Mouse (Mus musculus) cerebellum, adult (tissue): Measurements from ENCODE around the gene Il22.
"Not testable (repeated sequence)": the region's sequence is repeated elsewhere in the genome, so short reads cannot be mapped to it uniquely, and the experiment has no call there.

Experiments
- ATAC-seq: cut with Nextera tagmentation; 2 replicates; pipeline ENCODE4 v1.9.2; 2017; ENCODE audit warnings: mild to moderate bottlenecking, moderate library complexity, mixed read lengths; ENCODE audit not compliant: insufficient number of reproducible peaks, low FRiP score, low TSS enrichment

The Il22 gene

DNA sequence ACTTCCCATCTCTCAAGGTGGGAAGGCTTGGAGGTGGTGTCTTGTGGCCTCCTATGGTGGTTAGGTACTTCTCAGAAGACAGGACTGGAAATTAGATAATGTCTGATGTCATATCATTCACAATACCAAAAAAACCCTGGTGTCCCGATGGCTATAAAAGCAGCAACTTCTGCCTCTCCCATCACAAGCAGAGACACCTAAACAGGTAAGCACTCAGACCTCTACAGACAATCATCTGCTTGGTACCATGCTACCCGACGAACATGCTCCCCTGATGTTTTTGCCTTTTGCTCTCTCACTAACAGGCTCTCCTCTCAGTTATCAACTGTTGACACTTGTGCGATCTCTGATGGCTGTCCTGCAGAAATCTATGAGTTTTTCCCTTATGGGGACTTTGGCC lies at the start of gene Il22:
Gene Il22 (plus strand): TSS at position 301 of the 400 bp plus-strand sequence.
- ATAC-seq = no peak

DNA sequence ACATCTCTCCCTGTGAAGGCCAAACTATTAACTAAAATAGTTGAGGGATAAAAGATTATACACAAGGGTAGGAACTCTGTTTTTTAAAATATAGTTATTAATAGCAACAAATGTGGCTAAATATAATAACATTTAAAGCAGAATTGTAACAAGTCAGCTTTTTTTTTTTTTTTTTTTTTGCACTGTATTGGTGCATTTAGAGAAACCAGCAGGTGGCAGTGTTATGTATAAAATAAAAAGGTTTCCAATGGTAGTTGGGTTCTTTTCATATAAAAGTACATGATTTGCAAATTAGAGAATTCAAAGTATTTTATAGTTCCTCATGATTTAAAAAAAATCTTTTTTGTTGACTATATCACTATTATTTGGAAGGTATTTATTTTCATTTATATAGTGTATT lies 48.8 kb upstream of the Il22 start:
- no peak for ATAC-seq

DNA sequence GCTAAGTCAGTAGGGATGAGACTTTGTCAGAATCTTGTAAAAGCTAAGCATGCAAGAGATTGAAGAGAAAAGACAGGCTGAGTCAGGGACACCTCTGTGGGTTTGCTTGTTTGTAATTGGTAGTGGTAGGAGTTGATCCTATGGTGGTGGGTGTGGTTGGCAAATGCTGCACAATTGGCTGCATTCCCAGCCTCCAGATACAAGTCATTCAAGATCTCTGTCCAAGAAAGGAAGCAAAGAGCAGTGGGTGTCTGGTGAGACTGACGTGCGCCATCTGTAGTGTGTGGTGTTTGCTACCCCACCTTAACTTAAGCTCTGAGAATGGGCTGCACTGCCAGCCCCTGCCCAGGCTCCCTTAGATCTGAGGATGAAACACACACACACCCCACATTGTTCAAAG lies 43.6 kb upstream of the Il22 start:
- no peak for ATAC-seq

- ATAC-seq = no peak
These were observed 35.5 kb upstream of the Il22 start for GRCm38 (mm10) chr10:118169212-118169611.

DNA sequence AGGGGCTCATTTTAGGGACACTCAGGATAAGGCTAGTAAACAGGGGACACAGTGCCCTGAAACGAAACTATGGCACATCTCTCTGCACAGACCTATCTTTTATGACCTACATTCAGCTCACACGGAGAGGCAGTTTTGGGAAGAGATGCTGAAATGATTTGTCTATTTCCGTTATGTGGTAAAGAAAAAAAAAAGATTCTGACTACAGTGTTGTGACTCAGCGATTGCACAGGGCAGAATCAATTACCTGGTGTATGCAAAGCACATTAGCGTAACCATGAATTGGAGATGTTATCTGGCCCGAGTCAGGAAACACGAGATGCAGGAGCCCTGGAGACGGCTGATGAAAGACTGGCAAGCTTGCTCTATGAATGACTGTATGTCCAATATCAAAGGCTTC lies 32.3 kb upstream of the Il22 start:
- ATAC-seq = no peak

GRCm38 (mm10) chr10:118172876-118173275 lies 31.9 kb upstream of the Il22 start:
- no peak for ATAC-seq

GRCm38 (mm10) chr10:118175542-118175941 lies 29.2 kb upstream of the Il22 start:
- not testable (repeated sequence) for ATAC-seq

DNA sequence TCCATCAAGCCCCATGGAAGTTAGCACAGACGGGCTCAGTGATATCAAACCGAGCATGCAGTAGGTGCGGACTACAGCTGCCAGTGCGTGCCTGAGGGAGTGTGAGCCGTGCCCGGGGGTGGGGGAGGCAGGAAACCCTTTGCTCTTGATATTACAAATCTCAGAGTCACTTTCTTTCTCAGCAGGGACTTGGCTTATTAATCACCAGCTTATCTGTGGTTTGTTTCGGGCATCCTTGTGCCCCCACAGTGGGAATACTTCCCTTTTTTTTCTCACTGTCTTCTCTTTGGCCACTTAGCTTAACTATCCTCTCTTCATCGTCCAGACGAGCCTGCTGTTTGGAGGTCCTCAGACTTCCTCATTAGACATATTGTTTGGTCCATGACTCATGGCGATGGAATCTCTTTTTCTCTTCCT lies 26.0 kb upstream of the Il22 start:
- ATAC-seq = no peak

DNA sequence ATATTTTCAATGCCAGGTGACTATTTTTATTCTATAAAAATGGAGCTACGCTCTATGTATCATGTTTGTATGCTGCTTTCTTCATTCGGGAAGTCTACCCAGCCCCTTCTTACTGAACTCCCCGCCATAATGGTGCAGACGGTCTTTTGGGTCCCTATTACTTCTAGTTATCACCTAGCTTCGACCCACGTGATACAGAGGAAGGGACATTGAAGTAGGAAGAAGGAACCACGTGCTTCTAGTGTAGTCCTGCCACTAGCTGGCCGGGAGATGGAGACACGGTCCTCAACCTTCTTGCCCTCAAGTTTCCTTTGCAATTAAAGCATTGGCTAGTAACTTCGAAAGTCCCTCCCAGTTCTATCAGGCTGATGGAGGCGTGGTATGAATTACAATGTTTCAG lies 25.5 kb upstream of the Il22 start:
- ATAC-seq = no peak

DNA sequence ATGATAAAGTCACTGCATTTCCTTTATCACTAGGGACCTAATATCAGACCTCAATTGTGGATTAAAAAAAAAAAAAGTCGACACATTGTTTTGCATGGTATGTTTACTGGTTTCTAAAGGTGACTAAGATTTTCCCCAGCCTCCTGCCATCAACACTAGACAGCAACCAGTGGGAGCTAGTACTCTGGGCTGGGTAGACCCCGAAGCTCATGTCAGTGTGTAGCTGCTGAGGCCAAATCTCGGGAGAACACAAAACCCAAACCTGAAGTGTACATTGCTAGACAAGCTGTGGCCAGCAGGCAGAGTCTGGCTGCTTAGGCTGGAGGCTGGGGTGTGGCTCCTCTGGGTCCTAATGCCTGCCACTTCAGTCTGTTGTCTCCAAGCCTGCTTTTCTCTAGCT lies 9.6 kb upstream of the Il22 start:
- ATAC-seq = peak; percentile 58; the same call in 1 of the 2 replicates

DNA sequence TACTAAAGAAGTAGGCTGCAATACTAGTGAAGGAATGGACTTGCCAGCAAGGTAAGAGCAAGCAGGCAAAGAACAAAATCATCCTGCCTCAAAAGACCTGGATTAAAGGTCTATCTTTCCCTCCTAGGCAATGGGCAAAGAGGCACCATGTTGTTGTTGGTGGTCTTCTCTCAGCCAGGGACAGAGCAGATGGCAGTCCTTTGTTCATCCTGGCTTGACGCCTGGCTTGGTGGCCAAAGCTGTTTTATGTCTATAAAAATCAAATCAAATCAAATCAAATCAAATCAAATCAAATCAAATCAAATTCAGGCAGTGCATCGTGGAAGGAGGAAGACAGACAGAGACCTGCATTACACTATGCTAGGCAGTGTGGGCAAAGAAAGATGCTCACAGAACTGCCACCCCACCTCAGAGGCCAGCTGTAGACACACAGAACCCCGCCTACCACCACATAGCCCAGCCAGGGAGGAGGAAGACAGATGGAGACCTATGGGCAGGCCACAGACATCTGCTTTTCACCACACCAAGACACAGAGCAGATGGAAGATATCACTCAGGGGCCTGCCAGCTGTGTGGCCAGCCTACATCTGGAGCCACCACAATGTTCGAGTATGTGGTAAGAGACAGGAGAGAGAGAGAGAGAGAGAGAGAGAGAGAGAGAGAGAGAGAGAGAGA lies 11.1 kb downstream of the Il22 start:
- not testable (repeated sequence) for ATAC-seq

DNA sequence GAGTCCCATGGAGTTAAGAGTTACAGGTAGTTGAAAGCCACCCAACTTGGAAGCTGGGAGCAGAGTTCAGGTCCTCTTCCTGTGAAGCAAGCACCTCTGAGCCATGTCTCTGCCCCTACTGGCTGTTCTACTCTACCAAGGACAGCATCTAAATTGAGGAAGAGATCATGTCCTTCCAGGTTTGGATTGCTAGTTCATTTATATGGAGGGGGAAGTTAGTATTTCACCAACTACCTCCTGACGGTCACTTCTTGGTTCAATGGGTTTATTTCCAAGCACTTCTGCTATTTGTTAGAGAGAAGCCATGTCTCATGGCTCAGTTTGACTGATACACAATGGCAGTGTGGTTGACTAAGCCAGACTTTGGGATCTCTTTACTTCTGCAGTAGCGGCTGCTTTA lies 22.9 kb downstream of the Il22 start:
- ATAC-seq = not testable (repeated sequence)

DNA sequence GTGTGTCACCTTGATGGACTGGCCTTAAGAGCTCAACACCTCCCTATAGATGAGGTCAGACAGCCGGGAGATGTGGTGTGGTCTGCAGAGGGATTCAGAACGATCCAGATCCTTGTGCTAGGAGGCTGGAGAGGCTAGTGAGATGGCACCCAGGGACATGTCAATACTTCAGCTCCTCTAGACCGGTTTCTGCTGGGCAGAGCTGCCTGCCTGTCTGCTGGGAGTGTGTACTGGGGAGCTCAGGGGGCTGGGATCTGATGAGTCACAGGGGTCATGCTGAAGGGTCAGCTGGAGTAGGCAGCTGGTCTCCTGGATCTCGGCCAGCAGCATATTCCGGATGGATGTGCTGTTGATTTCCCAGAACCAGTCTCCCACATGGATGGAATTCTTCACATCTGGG lies 27.9 kb downstream of the Il22 start:
- not testable (repeated sequence) for ATAC-seq

DNA sequence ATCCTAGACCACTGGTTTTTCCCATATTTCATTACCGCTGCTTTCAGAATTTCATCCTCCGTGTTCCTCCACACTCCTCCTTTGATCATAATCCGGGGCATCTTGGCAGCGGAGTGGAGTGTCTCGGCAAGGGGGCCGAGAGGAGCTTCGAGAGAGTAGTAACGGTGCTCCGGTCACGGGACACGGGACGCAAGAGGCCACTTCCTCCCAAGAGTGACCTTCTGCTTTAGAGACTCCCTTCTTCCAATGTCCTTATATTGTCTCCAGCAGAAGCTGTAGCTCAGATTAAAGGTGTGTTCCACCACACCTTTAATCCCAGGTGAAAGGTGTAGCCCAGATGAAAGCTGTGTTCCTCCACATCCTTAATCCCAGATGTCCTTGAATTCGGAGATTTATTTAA lies 35.9 kb downstream of the Il22 start, which contains the start of gene Gm32717:
Gene Gm32717 (minus strand): TSS at position 101 of the 400 bp plus-strand sequence.
- ATAC-seq = not testable (repeated sequence)

DNA sequence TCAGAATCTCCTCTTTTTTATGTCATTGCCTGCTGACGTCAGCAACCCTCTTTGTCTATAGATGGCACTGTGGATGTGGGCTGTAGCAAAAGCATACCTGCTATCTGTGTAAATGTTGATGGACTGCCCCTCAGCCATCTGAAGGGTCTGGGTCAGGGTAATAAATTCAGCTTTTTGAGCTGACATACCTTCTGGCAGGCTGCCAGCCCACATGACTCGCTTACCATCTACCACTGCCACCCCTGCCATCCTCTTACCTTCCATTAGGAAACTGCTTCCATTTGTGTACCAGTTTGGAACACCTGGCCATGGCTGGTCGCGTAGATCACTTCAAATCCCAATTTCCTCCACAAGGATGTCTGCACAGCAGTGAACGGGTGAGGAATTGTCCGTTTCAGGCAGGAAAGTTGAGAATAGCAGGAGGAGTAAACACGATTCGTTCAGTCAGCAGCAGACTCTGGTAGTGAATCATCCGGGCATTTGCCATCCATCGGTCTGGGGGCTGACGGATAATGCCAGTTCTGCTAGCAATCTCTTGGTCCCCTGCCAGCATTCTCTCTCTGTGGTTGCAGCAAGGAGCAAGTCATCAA lies 44.4 kb downstream of the Il22 start:
- not testable (repeated sequence) for ATAC-seq

- no peak for ATAC-seq
These were observed 46.1 kb downstream of the Il22 start for GRCm38 (mm10) chr10:118250852-118251295.

- ATAC-seq = not testable (repeated sequence)
These were observed 53.6 kb downstream of the Il22 start, which contains the start of gene Gm32802 for GRCm38 (mm10) chr10:118258388-118258787. Gene Gm32802, plus strand, starts transcription at chr10:118258688.
